Mouse (Mus musculus): ENCODE measurements at regions not wholly inside any gene's neighbourhood (a gene's known extent, or its start where the extent isn't known, plus 50 kb on each side); places are given as distances from the start of the nearest gene placed in this dataset.

DNA sequence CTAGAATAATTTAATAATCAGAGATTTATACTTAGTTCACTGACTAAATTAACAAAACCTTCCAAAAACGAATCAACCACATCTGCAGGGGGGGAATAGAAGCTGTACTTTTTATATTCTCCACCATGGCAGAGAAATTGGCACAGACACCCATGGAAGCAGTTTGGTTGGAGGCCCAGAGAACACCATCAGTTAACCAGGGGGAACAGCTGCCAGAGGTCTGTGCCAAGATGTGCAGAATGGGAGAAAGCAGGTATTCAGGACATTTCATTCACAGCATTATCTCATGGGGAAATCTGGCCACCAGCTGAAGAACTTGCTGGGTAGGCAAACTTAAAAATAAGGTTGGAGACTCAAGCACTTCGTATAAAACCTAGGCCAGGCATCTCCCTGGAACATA, 410.3 kb downstream of the Tns3 start:
- TF ChIP-seq CTCF (conservative IDR thresholded peaks at IDR 0.05; ENCODE audit: insufficient read depth, insufficient read length, low read depth, low read length): no peak
- no peak for TF ChIP-seq POLR2A (IDR thresholded peaks at IDR 0.05; ENCODE audit: low read depth, low read length)
